Mouse (Mus musculus): ENCODE results near the gene Otub1. TPM values are rescaled to one million over a fixed set of nuclear protein-coding genes. Genes with fewer than 3 reads are reported as not detected.
A peak's percentile ranks its signal among the peaks of the same experiment; 100 is the strongest.

The Otub1 gene
- polyA plus RNA-seq, 1 experiment from 2014 or later, result 153 TPM

- H3K4me2 ChIP-seq (ENCODE audit: low read length), result peak overlapping the region; percentile 85
- WGBS, result 47% methylated on average over 2 of the region's 2 CpGs
- peaks cover 10 to 32% of the 10 kb centered on the region in 2 experiments for H3K4me1 ChIP-seq (ENCODE audit: control insufficient read depth in 2 of 2, insufficient read depth in 2 of 2, low read length in 2 of 2)
- H3K27me3 ChIP-seq (ENCODE audit: control insufficient read depth, insufficient read depth, low read length), result no peaks in the 10 kb centered on the region
- H3K9ac ChIP-seq (ENCODE audit: low read length), result peak overlapping the region; percentile 91
- H3K4me3 ChIP-seq (ENCODE audit: control insufficient read depth in 1 of 2, insufficient read depth in 1 of 2, low read depth in 1 of 2, low read length in 2 of 2), result peak overlapping the region; percentile 67 to 90; a peak in 3 of 4 replicates
- ATAC-seq (ENCODE audit: insufficient number of reproducible peaks, insufficient read depth, low FRiP score, low read depth), result no peak
- peak overlapping the region; percentile 70 to 95; a peak in 3 of 4 replicates for H3K27ac ChIP-seq (replicated peaks in 1 of 2; ENCODE audit: control insufficient read depth in 1 of 2, insufficient read depth in 1 of 2, low read depth in 2 of 2, low read length in 2 of 2)
- peaks cover 44% of the 10 kb centered on the region for H3K36me3 ChIP-seq (ENCODE audit: control insufficient read depth, insufficient read depth, low read length)
- H3K9me3 ChIP-seq (ENCODE audit: control insufficient read depth, low read length), result no peaks in the 10 kb centered on the region
These were observed 1.2 kb downstream of the Otub1 start for GRCm38 (mm10) chr19:7204898-7205297.

GRCm38 (mm10) chr19:7200427-7200826 lies 5.7 kb downstream of the Otub1 start:
- Histone ChIP-seq H3K4me3 (ENCODE audit: control insufficient read depth in 1 of 2, insufficient read depth in 1 of 2, low read depth in 1 of 2, low read length in 2 of 2) (no peak overlapping the region), H3K36me3 (ENCODE audit: control insufficient read depth, insufficient read depth, low read length) (peaks cover 73% of the 10 kb centered on the region), H3K27ac (replicated peaks in 1 of 2; ENCODE audit: control insufficient read depth in 1 of 2, insufficient read depth in 1 of 2, low read depth in 2 of 2, low read length in 2 of 2) (no peak overlapping the region), H3K9ac (ENCODE audit: low read length) (no peak overlapping the region), H3K4me1 (ENCODE audit: control insufficient read depth in 2 of 2, insufficient read depth in 2 of 2, low read length in 2 of 2) (peaks cover 14 to 42% of the 10 kb centered on the region in 2 experiments), H3K4me2 (ENCODE audit: low read length) (no peak overlapping the region), H3K9me3 (ENCODE audit: control insufficient read depth, low read length) (no peaks in the 10 kb centered on the region), H3K27me3 (ENCODE audit: control insufficient read depth, insufficient read depth, low read length) (no peaks in the 10 kb centered on the region)
- ATAC-seq (ENCODE audit: insufficient number of reproducible peaks, insufficient read depth, low FRiP score, low read depth), result no peak
- 46% methylated on average over 1 of the region's 1 CpGs for WGBS

- Histone ChIP-seq H3K9me3 (ENCODE audit: control insufficient read depth, low read length) (no peaks in the 10 kb centered on the region), H3K4me3 (ENCODE audit: control insufficient read depth in 1 of 2, insufficient read depth in 1 of 2, low read depth in 1 of 2, low read length in 2 of 2) (no peak overlapping the region), H3K27me3 (ENCODE audit: control insufficient read depth, insufficient read depth, low read length) (no peaks in the 10 kb centered on the region), H3K27ac (replicated peaks in 1 of 2; ENCODE audit: control insufficient read depth in 1 of 2, insufficient read depth in 1 of 2, low read depth in 2 of 2, low read length in 2 of 2) (no peak overlapping the region), H3K4me1 (ENCODE audit: control insufficient read depth in 2 of 2, insufficient read depth in 2 of 2, low read length in 2 of 2) (peaks cover 12 to 29% of the 10 kb centered on the region in 2 experiments; a peak in 3 of 4 replicates), H3K9ac (ENCODE audit: low read length) (no peak overlapping the region), H3K36me3 (ENCODE audit: control insufficient read depth, insufficient read depth, low read length) (peaks cover 68% of the 10 kb centered on the region), H3K4me2 (ENCODE audit: low read length) (no peak overlapping the region)
- ATAC-seq (ENCODE audit: insufficient number of reproducible peaks, insufficient read depth, low FRiP score, low read depth), result no peak
- 95% methylated on average over 13 of the region's 13 CpGs for WGBS
These were observed 7.0 kb downstream of the Otub1 start for GRCm38 (mm10) chr19:7199089-7199488.

- H3K36me3 ChIP-seq (ENCODE audit: control insufficient read depth, insufficient read depth, low read length), result peaks cover 52% of the 10 kb centered on the region
- H3K4me1 ChIP-seq (ENCODE audit: control insufficient read depth in 2 of 2, insufficient read depth in 2 of 2, low read length in 2 of 2), result peaks cover 11 to 20% of the 10 kb centered on the region in 2 experiments; a peak in 3 of 4 replicates
- no peaks in the 10 kb centered on the region for H3K9me3 ChIP-seq (ENCODE audit: control insufficient read depth, low read length)
- H3K9ac ChIP-seq (ENCODE audit: low read length), result no peak overlapping the region
- no peaks in the 10 kb centered on the region for H3K27me3 ChIP-seq (ENCODE audit: control insufficient read depth, insufficient read depth, low read length)
- no peak overlapping the region for H3K27ac ChIP-seq (replicated peaks in 1 of 2; ENCODE audit: control insufficient read depth in 1 of 2, insufficient read depth in 1 of 2, low read depth in 2 of 2, low read length in 2 of 2)
- H3K4me2 ChIP-seq (ENCODE audit: low read length), result no peak overlapping the region
- H3K4me3 ChIP-seq (ENCODE audit: control insufficient read depth in 1 of 2, insufficient read depth in 1 of 2, low read depth in 1 of 2, low read length in 2 of 2), result no peak overlapping the region
- no peak; the same call in 1 of the 2 replicates for ATAC-seq (ENCODE audit: insufficient number of reproducible peaks, insufficient read depth, low FRiP score, low read depth)
- WGBS, result 78% methylated on average over 9 of the region's 9 CpGs
These were observed 8.7 kb downstream of the Otub1 start for GRCm38 (mm10) chr19:7197445-7197844.

GRCm38 (mm10) chr19:7196741-7197270 lies 9.3 kb downstream of the Otub1 start:
- Histone ChIP-seq H3K4me2 (ENCODE audit: low read length) (peak overlapping the region; percentile 51), H3K27ac (replicated peaks in 1 of 2; ENCODE audit: control insufficient read depth in 1 of 2, insufficient read depth in 1 of 2, low read depth in 2 of 2, low read length in 2 of 2) (0 out of 4 replicates have a peak overlapping the region, but pooled peaks of 1 of the 2 experiments have one; percentile 19)
- WGBS, result 14% methylated on average over 17 of the region's 17 CpGs

GRCm38 (mm10) chr19:7195900-7196728 lies 10.0 kb downstream of the Otub1 start:
- Histone ChIP-seq H3K9ac (ENCODE audit: low read length) (peak overlapping the region; percentile 49; the same call in 1 of the 2 replicates), H3K4me1 (ENCODE audit: control insufficient read depth in 2 of 2, insufficient read depth in 2 of 2, low read length in 2 of 2) (peaks cover 9 to 17% of the 10 kb centered on the region in 2 experiments; a peak in 3 of 4 replicates), H3K27me3 (ENCODE audit: control insufficient read depth, insufficient read depth, low read length) (no peaks in the 10 kb centered on the region), H3K9me3 (ENCODE audit: control insufficient read depth, low read length) (no peaks in the 10 kb centered on the region), H3K4me3 (ENCODE audit: control insufficient read depth in 1 of 2, insufficient read depth in 1 of 2, low read depth in 1 of 2, low read length in 2 of 2) (no peak overlapping the region), H3K4me2 (ENCODE audit: low read length) (peak overlapping the region; percentile 51), H3K36me3 (ENCODE audit: control insufficient read depth, insufficient read depth, low read length) (peaks cover 41% of the 10 kb centered on the region), H3K27ac (replicated peaks in 1 of 2; ENCODE audit: control insufficient read depth in 1 of 2, insufficient read depth in 1 of 2, low read depth in 2 of 2, low read length in 2 of 2) (0 out of 4 replicates have a peak overlapping the region, but pooled peaks of 1 of the 2 experiments have one; percentile 19)
- 11% methylated on average over 33 of the region's 33 CpGs for WGBS
- peak; percentile 17; the same call in 1 of the 2 replicates for ATAC-seq (ENCODE audit: insufficient number of reproducible peaks, insufficient read depth, low FRiP score, low read depth)

More at GRCm38 (mm10) chr19:7196741-7197270, 9.3 kb downstream of the Otub1 start:
- H3K36me3 ChIP-seq (ENCODE audit: control insufficient read depth, insufficient read depth, low read length), result peaks cover 48% of the 10 kb centered on the region
- H3K27me3 ChIP-seq (ENCODE audit: control insufficient read depth, insufficient read depth, low read length), result no peaks in the 10 kb centered on the region
- ATAC-seq (ENCODE audit: insufficient number of reproducible peaks, insufficient read depth, low FRiP score, low read depth), result peak; percentile 55
- H3K4me3 ChIP-seq (ENCODE audit: control insufficient read depth in 1 of 2, insufficient read depth in 1 of 2, low read depth in 1 of 2, low read length in 2 of 2), result no peak overlapping the region
- H3K4me1 ChIP-seq (ENCODE audit: control insufficient read depth in 2 of 2, insufficient read depth in 2 of 2, low read length in 2 of 2), result peaks cover 9 to 17% of the 10 kb centered on the region in 2 experiments; a peak in 3 of 4 replicates
- no peaks in the 10 kb centered on the region for H3K9me3 ChIP-seq (ENCODE audit: control insufficient read depth, low read length)
- H3K9ac ChIP-seq (ENCODE audit: low read length), result peak overlapping the region; percentile 49; the same call in 1 of the 2 replicates

GRCm38 (mm10) chr19:7192561-7192967 lies 13.6 kb downstream of the Otub1 start:
- Histone ChIP-seq H3K27me3 (ENCODE audit: control insufficient read depth, insufficient read depth, low read length) (no peaks in the 10 kb centered on the region; the same call in 1 of the 2 replicates), H3K9ac (ENCODE audit: low read length) (no peak overlapping the region), H3K27ac (replicated peaks in 1 of 2; ENCODE audit: control insufficient read depth in 1 of 2, insufficient read depth in 1 of 2, low read depth in 2 of 2, low read length in 2 of 2) (no peak overlapping the region), H3K9me3 (ENCODE audit: control insufficient read depth, low read length) (no peaks in the 10 kb centered on the region), H3K36me3 (ENCODE audit: control insufficient read depth, insufficient read depth, low read length) (peaks cover 5% of the 10 kb centered on the region), H3K4me3 (ENCODE audit: control insufficient read depth in 1 of 2, insufficient read depth in 1 of 2, low read depth in 1 of 2, low read length in 2 of 2) (no peak overlapping the region), H3K4me2 (ENCODE audit: low read length) (no peak overlapping the region), H3K4me1 (ENCODE audit: control insufficient read depth in 2 of 2, insufficient read depth in 2 of 2, low read length in 2 of 2) (peaks cover 9 to 17% of the 10 kb centered on the region in 2 experiments; a peak in 3 of 4 replicates)
- 71% methylated on average over 2 of the region's 2 CpGs for WGBS
- no peak for ATAC-seq (ENCODE audit: insufficient number of reproducible peaks, insufficient read depth, low FRiP score, low read depth)

Data from heart, embryonic 14.5 days (tissue).